Mouse (Mus musculus) cerebellum, postnatal 14 days (tissue): ENCODE data around the gene Srf.

Experiments used
- DNase-seq, 2 experiments: peaks; one replicate each; pipeline ENCODE4 v3.0.0; 2021; ENCODE audit warnings: mixed read lengths in 2 of 2

Gene Srf

GRCm38 (mm10) chr17:46554977-46555672, 850 bp downstream of the Srf start:
- DNase-seq = peak; percentile 63 to 66

GRCm38 (mm10) chr17:46554646-46554976, 1.4 kb downstream of the Srf start:
- DNase-seq = peak in 1 of 2 experiments; percentile 61

- DNase-seq = no peak
Measured at GRCm38 (mm10) chr17:46553926-46554325, 2.0 kb downstream of the Srf start.

GRCm38 (mm10) chr17:46553469-46553868, 2.5 kb downstream of the Srf start:
- no peak for DNase-seq

- peak; percentile 88 for DNase-seq
Measured at GRCm38 (mm10) chr17:46552841-46553423, 3.0 kb downstream of the Srf start.

GRCm38 (mm10) chr17:46552151-46552550, 3.8 kb downstream of the Srf start:
- DNase-seq = no peak

- no peak for DNase-seq
Measured at GRCm38 (mm10) chr17:46551369-46551768, 4.6 kb downstream of the Srf start.

GRCm38 (mm10) chr17:46550904-46551303, 5.1 kb downstream of the Srf start:
- no peak for DNase-seq

GRCm38 (mm10) chr17:46549642-46550041, 6.3 kb downstream of the Srf start:
- no peak for DNase-seq

- DNase-seq = peak; percentile 65 to 84
Measured at GRCm38 (mm10) chr17:46549193-46549592, 6.8 kb downstream of the Srf start.

- DNase-seq = peak in 1 of 2 experiments; percentile 27
Measured at GRCm38 (mm10) chr17:46548741-46549140, 7.2 kb downstream of the Srf start.

- DNase-seq = peak in 1 of 2 experiments; percentile 54
Measured at GRCm38 (mm10) chr17:46547923-46548322, 8.1 kb downstream of the Srf start.

GRCm38 (mm10) chr17:46546995-46547394, 9.0 kb downstream of the Srf start:
- DNase-seq = peak in 1 of 2 experiments; percentile 39

- DNase-seq = no peak
Measured at GRCm38 (mm10) chr17:46546591-46546990, 9.4 kb downstream of the Srf start.

GRCm38 (mm10) chr17:46545813-46546564, 10.0 kb downstream of the Srf start, which contains the start of gene Cul9:
Gene Cul9, minus strand, starts transcription at chr17:46546388.
- DNase-seq = peak; percentile 87 to 89

GRCm38 (mm10) chr17:46543661-46544060, 12.3 kb downstream of the Srf start:
- DNase-seq = no peak

- DNase-seq = peak; percentile 88 to 93
Measured at GRCm38 (mm10) chr17:46525579-46526307, 30.2 kb downstream of the Srf start.

- DNase-seq = no peak
Measured at GRCm38 (mm10) chr17:46525065-46525464, 30.9 kb downstream of the Srf start.

- peak in 1 of 2 experiments; percentile 58 for DNase-seq
Measured at GRCm38 (mm10) chr17:46521963-46522668, 33.9 kb downstream of the Srf start.

GRCm38 (mm10) chr17:46521174-46521573, 34.8 kb downstream of the Srf start:
- DNase-seq = no peak

GRCm38 (mm10) chr17:46520385-46520979, 35.5 kb downstream of the Srf start:
- no peak for DNase-seq

- no peak for DNase-seq
Measured at GRCm38 (mm10) chr17:46519971-46520370, 36.0 kb downstream of the Srf start.
